Mouse (Mus musculus): ENCODE results near the gene Olfr791.

DNA sequence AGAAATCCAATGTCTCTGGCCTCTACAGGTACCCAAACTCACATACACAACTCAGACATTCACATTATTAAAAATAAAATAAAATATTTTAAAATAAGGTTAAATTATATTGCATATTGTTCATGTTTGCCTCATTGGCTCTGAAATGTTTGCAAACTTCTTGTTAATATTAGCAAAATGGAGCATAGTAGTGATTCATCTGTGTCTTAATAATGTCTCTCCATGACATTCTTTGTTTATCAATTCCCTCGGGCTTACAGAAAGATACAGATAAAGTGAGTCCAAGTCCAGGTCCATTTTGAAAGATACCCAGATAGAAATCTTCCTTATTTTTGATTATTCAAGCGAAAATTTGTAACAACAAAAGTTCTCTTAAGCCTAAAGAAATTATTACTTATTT lies 37.1 kb upstream of the Olfr791 start, which contains the start of gene Olfr789:
- TF ChIP-seq CTCF (IDR thresholded peaks at IDR 0.05; ENCODE audit: low read depth) = no peak
- TF ChIP-seq EP300 (IDR thresholded peaks at IDR 0.05; ENCODE audit: low read depth) = no peak
